Mouse (Mus musculus) forebrain, embryonic 16.5 days (tissue): ENCODE measurements around the gene Zbtb18. TPM values are rescaled to one million over a fixed set of nuclear protein-coding genes. Genes with fewer than 3 reads are reported as not detected.

Source experiments
- ATAC-seq: fragments of 200-750 bp; cut with Nextera tagmentation; 2 replicates; pipeline ENCODE4 v1.8.0; 2017; ENCODE audit warnings: mild to moderate bottlenecking, moderate library complexity
- H3K27ac ChIP-seq: fragments of 300-500 bp; sonication (generic); 2 replicates; pipeline ENCODE4 v1.5.1; 2014; ENCODE audit warnings: low read length, control low read depth
- H3K27me3 ChIP-seq: fragments of 300-500 bp; sonication (generic); replicated peaks from 2 replicates; pipeline ENCODE4 v1.6.1; 2014; ENCODE audit warnings: low read length; ENCODE audit not compliant: control insufficient read depth, insufficient read depth
- H3K36me3 ChIP-seq: fragments of 300-500 bp; sonication (generic); 2 replicates; pipeline ENCODE4 v1.6.1; 2014; ENCODE audit not compliant: control insufficient read depth, insufficient read depth
- H3K4me1 ChIP-seq: fragments of 300-500 bp; sonication (generic); replicated peaks from 2 replicates; pipeline ENCODE4 v1.6.1; 2014; ENCODE audit warnings: low read length; ENCODE audit not compliant: control insufficient read depth, insufficient read depth
- H3K4me2 ChIP-seq: fragments of 300-500 bp; sonication (generic); 2 replicates; pipeline ENCODE4 v1.6.1; 2014; ENCODE audit warnings: mild to moderate bottlenecking, low read length, control low read depth
- H3K4me3 ChIP-seq: fragments of 300-500 bp; sonication (generic); replicated peaks from 2 replicates; pipeline ENCODE4 v1.5.1; 2014; ENCODE audit warnings: mild to moderate bottlenecking, low read length, control low read depth
- H3K9ac ChIP-seq: fragments of 300-500 bp; sonication (generic); replicated peaks from 2 replicates; pipeline ENCODE4 v1.6.1; 2014; ENCODE audit warnings: low read depth, low read length, control low read depth
- H3K9me3 ChIP-seq: fragments of 300-500 bp; sonication (generic); 2 replicates; pipeline ENCODE4 v1.6.1; 2016; ENCODE audit warnings: low read length; ENCODE audit not compliant: control insufficient read depth
- WGBS: fragments of 180-500 bp; shearing (Covaris S2); extraction: QIAGEN DNeasy Blood & Tissue Kit; methylation state at CpG from one replicate; pipeline ENCODE4 v1.1.7; 2014; 5-methylcytosine and 5-hydroxymethylcytosine counted together
- polyA plus RNA-seq: library from polyadenylated mRNA; unstranded; fragments of >200 nt; fragmentation: Nextera tagmentation; extraction: Ambion mirVana; gene quantifications from 2 replicates; pipeline ENCODE4 v1.2.1, GENCODE M21; 2015

Zbtb18 gene
- polyA plus RNA-seq, 1 experiment from 2014 or later = 111 TPM

DNA sequence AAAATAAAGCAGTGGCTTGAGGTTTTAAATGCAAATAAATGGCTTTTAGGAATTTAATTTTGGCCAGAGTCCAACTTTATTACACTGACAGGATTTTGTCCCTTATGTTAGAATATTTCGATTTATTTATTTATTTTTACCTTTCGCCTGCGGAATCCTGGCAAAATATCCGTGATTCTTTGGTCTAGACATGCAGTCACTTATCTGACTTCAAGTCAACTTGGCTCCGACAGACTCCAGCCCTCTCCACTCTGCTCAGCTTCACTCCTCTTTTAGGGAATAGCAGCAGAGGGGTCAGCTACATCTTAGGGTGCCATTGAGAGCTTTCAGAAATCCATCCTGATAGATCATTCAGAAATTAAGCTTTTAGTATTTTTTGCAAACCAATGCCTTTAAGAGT is 10.8 kb downstream of the Zbtb18 start:
- Histone ChIP-seq H3K27ac (peak overlapping the region; percentile 78), H3K4me2 (peak overlapping the region; percentile 43), H3K4me1 (peaks cover 23% of the 10 kb centered on the region), H3K36me3 (peaks cover 3% of the 10 kb centered on the region; the same call in 1 of the 2 replicates), H3K4me3 (no peak overlapping the region), H3K9me3 (no peaks in the 10 kb centered on the region), H3K27me3 (no peaks in the 10 kb centered on the region), H3K9ac (peak overlapping the region; percentile 40)
- WGBS = 54% methylated on average over 5 of the region's 5 CpGs
- ATAC-seq = no peak

DNA sequence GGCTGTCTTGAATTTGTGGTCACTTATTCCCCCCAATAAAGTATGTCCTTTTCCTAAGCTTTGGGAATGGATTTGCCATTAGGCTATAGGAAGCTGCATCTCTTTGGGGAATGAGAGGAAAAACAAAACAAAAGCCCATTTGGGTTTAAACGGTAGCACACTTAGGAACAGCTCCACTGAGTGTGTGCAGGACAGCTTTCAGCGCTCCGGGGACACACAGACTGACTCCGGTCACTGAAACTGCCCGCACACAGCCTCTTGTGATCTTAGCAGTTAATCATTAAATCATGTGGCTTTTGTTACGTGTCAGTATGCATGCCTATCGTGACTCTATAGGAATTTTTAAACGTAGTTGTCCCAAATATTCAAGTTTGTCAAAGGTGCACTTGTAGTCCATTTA is 11.7 kb downstream of the Zbtb18 start:
- Histone ChIP-seq H3K9ac (peak overlapping the region; percentile 40), H3K9me3 (no peaks in the 10 kb centered on the region), H3K36me3 (no peaks in the 10 kb centered on the region), H3K4me2 (peak overlapping the region; percentile 43), H3K4me3 (no peak overlapping the region), H3K4me1 (peaks cover 25% of the 10 kb centered on the region), H3K27me3 (no peaks in the 10 kb centered on the region), H3K27ac (peak overlapping the region; percentile 78)
- no peak for ATAC-seq
- 47% methylated on average over 8 of the region's 8 CpGs for WGBS

DNA sequence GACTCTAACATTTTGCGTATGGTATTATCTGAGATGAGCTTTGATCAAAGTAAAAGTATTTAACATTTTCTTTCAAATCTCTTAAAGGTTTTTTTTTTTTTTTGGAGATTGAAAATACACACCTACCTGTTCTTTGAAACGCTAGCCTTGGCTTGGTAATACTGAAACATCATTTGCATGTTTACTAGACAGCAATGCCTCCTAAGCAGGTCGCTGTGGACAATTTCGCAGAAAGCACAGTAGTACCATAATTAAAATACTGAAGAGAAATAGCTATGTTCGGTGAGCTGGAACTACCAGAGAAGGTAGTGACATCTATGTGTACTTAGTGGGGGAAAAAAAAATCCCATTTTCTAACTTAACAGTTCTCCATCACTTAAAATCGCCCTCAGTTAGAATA is 12.3 kb downstream of the Zbtb18 start:
- WGBS = 84% methylated on average over 6 of the region's 6 CpGs
- Histone ChIP-seq H3K27ac (peak overlapping the region; percentile 71), H3K4me1 (peaks cover 30% of the 10 kb centered on the region), H3K36me3 (no peaks in the 10 kb centered on the region), H3K27me3 (no peaks in the 10 kb centered on the region), H3K9me3 (no peaks in the 10 kb centered on the region), H3K4me3 (no peak overlapping the region), H3K4me2 (no peak overlapping the region), H3K9ac (no peak overlapping the region)
- no peak for ATAC-seq

GRCm38 (mm10) chr1:177455466-177455865 is 13.3 kb downstream of the Zbtb18 start:
- ATAC-seq = no peak

DNA sequence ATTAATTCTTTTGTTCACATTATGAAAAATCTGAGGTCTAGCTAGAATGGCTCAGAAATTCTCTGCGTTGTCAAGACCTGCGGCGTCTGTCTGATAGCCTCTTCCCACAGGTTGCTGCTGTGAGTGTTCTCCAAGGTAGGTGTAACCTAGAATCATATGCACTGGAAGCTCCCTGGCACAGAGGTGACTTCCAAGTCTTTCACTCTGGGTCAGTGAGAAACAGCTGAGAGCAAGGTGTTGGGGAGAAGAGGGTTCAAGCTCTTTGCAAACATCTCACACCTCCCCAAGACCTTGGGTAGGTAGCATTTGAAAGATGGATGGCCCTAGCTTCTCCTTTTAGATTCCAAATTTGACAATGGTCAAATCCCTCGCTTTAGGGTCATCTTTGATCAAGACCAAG is 14.1 kb downstream of the Zbtb18 start:
- Histone ChIP-seq H3K4me3 (no peak overlapping the region), H3K27me3 (no peaks in the 10 kb centered on the region), H3K36me3 (no peaks in the 10 kb centered on the region), H3K4me1 (peaks cover 41% of the 10 kb centered on the region), H3K4me2 (no peak overlapping the region), H3K9me3 (no peaks in the 10 kb centered on the region), H3K9ac (no peak overlapping the region), H3K27ac (no peak overlapping the region; the same call in 1 of the 2 replicates)
- 91% methylated on average over 4 of the region's 4 CpGs for WGBS
- no peak for ATAC-seq

More at GRCm38 (mm10) chr1:177455466-177455865, 13.3 kb downstream of the Zbtb18 start:
- no peaks in the 10 kb centered on the region for H3K36me3 ChIP-seq
- no peaks in the 10 kb centered on the region for H3K27me3 ChIP-seq
- peak overlapping the region; percentile 71 for H3K27ac ChIP-seq
- 78% methylated on average over 5 of the region's 5 CpGs for WGBS
- H3K4me3 ChIP-seq = no peak overlapping the region
- H3K9ac ChIP-seq = no peak overlapping the region
- peaks cover 36% of the 10 kb centered on the region for H3K4me1 ChIP-seq
- H3K9me3 ChIP-seq = no peaks in the 10 kb centered on the region
- no peak overlapping the region for H3K4me2 ChIP-seq

DNA sequence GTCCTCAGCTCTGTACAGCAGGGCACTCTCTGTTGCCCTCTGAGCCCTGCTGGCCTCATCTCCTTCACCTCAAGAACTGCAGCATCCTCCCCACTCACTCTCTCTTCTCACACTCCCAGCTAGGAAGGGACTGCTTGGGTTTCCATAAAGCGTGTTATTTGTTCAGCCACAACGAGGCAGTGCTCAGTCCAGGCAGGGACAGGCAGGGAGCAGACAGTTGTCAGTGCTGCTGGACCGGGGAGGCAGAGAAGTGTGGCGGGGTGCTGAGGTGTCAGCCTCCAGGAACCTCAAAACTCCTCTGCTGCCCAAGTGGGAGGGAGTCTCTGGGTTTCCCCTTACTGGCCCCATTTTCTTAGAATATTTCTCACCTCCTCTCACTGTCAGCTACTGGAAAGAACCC is 14.6 kb downstream of the Zbtb18 start:
- H3K27ac ChIP-seq = peak overlapping the region; percentile 50; the same call in 1 of the 2 replicates
- WGBS = 32% methylated on average over 4 of the region's 4 CpGs
- H3K4me2 ChIP-seq = peak overlapping the region; percentile 30
- peak overlapping the region; percentile 37 for H3K9ac ChIP-seq
- H3K4me3 ChIP-seq = no peak overlapping the region
- peaks cover 41% of the 10 kb centered on the region for H3K4me1 ChIP-seq
- no peaks in the 10 kb centered on the region for H3K9me3 ChIP-seq
- no peaks in the 10 kb centered on the region for H3K36me3 ChIP-seq
- no peaks in the 10 kb centered on the region for H3K27me3 ChIP-seq
- ATAC-seq = no peak

DNA sequence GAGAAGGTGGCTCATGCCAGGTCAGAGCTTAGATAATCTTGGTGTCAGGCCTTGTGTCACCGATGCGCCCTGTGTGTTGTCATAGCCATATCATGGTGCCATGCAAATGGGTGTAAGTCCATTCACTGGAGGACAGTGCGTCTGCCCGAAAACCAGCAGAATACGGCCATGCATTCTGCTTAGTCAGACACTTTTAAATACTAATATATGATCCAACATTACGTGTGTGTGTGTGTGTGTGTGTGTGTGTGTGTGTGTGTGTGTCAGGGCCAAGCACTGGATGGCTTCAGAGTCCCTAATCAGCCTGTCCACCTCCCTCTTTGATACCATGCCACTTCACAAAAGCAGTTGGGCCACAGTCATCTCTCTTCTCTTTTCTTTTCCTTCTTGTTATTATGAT is 15.8 kb downstream of the Zbtb18 start:
- peak overlapping the region; percentile 48 for H3K27ac ChIP-seq
- ATAC-seq = no peak
- WGBS = 48% methylated on average over 6 of the region's 6 CpGs

GRCm38 (mm10) chr1:177458456-177459389 is 16.6 kb downstream of the Zbtb18 start:
- Histone ChIP-seq H3K27ac (peak overlapping the region; percentile 93), H3K9ac (peak overlapping the region; percentile 36; the same call in 1 of the 2 replicates), H3K36me3 (no peaks in the 10 kb centered on the region), H3K27me3 (no peaks in the 10 kb centered on the region), H3K4me3 (peak overlapping the region; percentile 18), H3K9me3 (no peaks in the 10 kb centered on the region), H3K4me2 (peak overlapping the region; percentile 52), H3K4me1 (peaks cover 43% of the 10 kb centered on the region)
- ATAC-seq = peak; percentile 32
- 13% methylated on average over 18 of the region's 18 CpGs for WGBS

More for the DNA sequence above, 15.8 kb downstream of the Zbtb18 start:
- H3K27me3 ChIP-seq = no peaks in the 10 kb centered on the region
- no peak overlapping the region for H3K4me3 ChIP-seq
- H3K36me3 ChIP-seq = no peaks in the 10 kb centered on the region
- H3K9ac ChIP-seq = no peak overlapping the region
- peaks cover 45% of the 10 kb centered on the region for H3K4me1 ChIP-seq
- H3K9me3 ChIP-seq = no peaks in the 10 kb centered on the region
- no peak overlapping the region for H3K4me2 ChIP-seq

DNA sequence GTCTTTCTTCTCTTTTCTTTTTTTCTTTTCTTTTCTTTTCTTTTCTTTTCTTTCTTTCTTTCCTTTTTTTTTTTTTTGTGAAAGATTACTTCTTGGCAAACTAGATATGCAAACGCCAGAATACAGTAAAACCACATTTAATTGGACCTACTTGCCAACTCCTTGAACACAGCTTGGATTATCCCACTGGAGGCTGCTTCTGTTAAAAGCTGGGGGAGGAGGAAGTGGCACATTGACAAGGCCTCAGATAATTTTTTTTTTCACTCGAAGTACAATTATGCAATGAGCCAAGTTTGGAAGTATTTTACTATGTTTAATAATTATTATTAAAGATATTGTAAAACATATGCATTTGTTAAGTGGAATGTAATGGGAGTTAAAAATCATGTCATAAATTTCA is 17.4 kb downstream of the Zbtb18 start:
- Histone ChIP-seq H3K4me1 (peaks cover 41% of the 10 kb centered on the region), H3K9ac (no peak overlapping the region), H3K4me3 (no peak overlapping the region), H3K9me3 (no peaks in the 10 kb centered on the region), H3K36me3 (no peaks in the 10 kb centered on the region), H3K4me2 (no peak overlapping the region), H3K27ac (peak overlapping the region; percentile 96), H3K27me3 (no peaks in the 10 kb centered on the region)
- peak; percentile 35; the same call in 1 of the 2 replicates for ATAC-seq
- WGBS = 13% methylated on average over 2 of the region's 2 CpGs
